Mouse (Mus musculus): ENCODE data around the gene Commd3. TPM values are rescaled to one million over a fixed set of nuclear protein-coding genes. Genes with fewer than 3 reads are reported as not detected.

Gene Commd3
- polyA plus RNA-seq, 1 experiment, result 290 TPM

GRCm38 (mm10) chr2:18686386-18686785, 14.2 kb downstream of the Commd3 start:
- no peaks in the 10 kb centered on the region for H3K4me1 ChIP-seq (ENCODE audit: control insufficient read depth, insufficient read depth, low read length)
- no peak for TF ChIP-seq CTCF (IDR thresholded peaks at IDR 0.05; ENCODE audit: borderline replicate concordance, insufficient read depth, low read length)
- no peak for TF ChIP-seq POLR2A (IDR thresholded peaks at IDR 0.05; ENCODE audit: low read depth, low read length)
- no peak overlapping the region for H3K27ac ChIP-seq (ENCODE audit: insufficient read depth, low read length)
- no peak overlapping the region for H3K4me3 ChIP-seq (ENCODE audit: insufficient read depth, low read length)

GRCm38 (mm10) chr2:18686826-18687519, 14.8 kb downstream of the Commd3 start:
- no peaks in the 10 kb centered on the region for H3K4me1 ChIP-seq (ENCODE audit: control insufficient read depth, insufficient read depth, low read length)
- no peak overlapping the region for H3K27ac ChIP-seq (ENCODE audit: insufficient read depth, low read length)
- H3K4me3 ChIP-seq (ENCODE audit: insufficient read depth, low read length), result no peak overlapping the region
- TF ChIP-seq CTCF (IDR thresholded peaks at IDR 0.05; ENCODE audit: borderline replicate concordance, insufficient read depth, low read length) (no peak), POLR2A (IDR thresholded peaks at IDR 0.05; ENCODE audit: low read depth, low read length) (no peak)

- H3K4me1 ChIP-seq (ENCODE audit: control insufficient read depth, insufficient read depth, low read length), result no peaks in the 10 kb centered on the region
- no peak overlapping the region for H3K4me3 ChIP-seq (ENCODE audit: insufficient read depth, low read length)
- TF ChIP-seq CTCF (IDR thresholded peaks at IDR 0.05; ENCODE audit: borderline replicate concordance, insufficient read depth, low read length) (no peak), POLR2A (IDR thresholded peaks at IDR 0.05; ENCODE audit: low read depth, low read length) (no peak)
- no peak overlapping the region for H3K27ac ChIP-seq (ENCODE audit: insufficient read depth, low read length)
Observed at GRCm38 (mm10) chr2:18687671-18688170, 15.5 kb downstream of the Commd3 start.

GRCm38 (mm10) chr2:18688286-18688685, 16.1 kb downstream of the Commd3 start:
- TF ChIP-seq POLR2A (IDR thresholded peaks at IDR 0.05; ENCODE audit: low read depth, low read length) (no peak), CTCF (IDR thresholded peaks at IDR 0.05; ENCODE audit: borderline replicate concordance, insufficient read depth, low read length) (no peak)
- no peak overlapping the region for H3K27ac ChIP-seq (ENCODE audit: insufficient read depth, low read length)
- H3K4me1 ChIP-seq (ENCODE audit: control insufficient read depth, insufficient read depth, low read length), result no peaks in the 10 kb centered on the region
- H3K4me3 ChIP-seq (ENCODE audit: insufficient read depth, low read length), result no peak overlapping the region

GRCm38 (mm10) chr2:18688708-18689063, 16.5 kb downstream of the Commd3 start:
- no peak overlapping the region for H3K27ac ChIP-seq (ENCODE audit: insufficient read depth, low read length)
- no peak overlapping the region for H3K4me3 ChIP-seq (ENCODE audit: insufficient read depth, low read length)
- no peaks in the 10 kb centered on the region for H3K4me1 ChIP-seq (ENCODE audit: control insufficient read depth, insufficient read depth, low read length)
- TF ChIP-seq POLR2A (IDR thresholded peaks at IDR 0.05; ENCODE audit: low read depth, low read length) (no peak), CTCF (IDR thresholded peaks at IDR 0.05; ENCODE audit: borderline replicate concordance, insufficient read depth, low read length) (no peak)

GRCm38 (mm10) chr2:18689064-18689921, 17.1 kb downstream of the Commd3 start:
- no peak for TF ChIP-seq CTCF (IDR thresholded peaks at IDR 0.05; ENCODE audit: borderline replicate concordance, insufficient read depth, low read length)
- no peak for TF ChIP-seq POLR2A (IDR thresholded peaks at IDR 0.05; ENCODE audit: low read depth, low read length)

GRCm38 (mm10) chr2:18690055-18690691, 18.0 kb downstream of the Commd3 start:
- H3K4me3 ChIP-seq (ENCODE audit: insufficient read depth, low read length), result peak overlapping the region; percentile 20
- no peak for TF ChIP-seq POLR2A (IDR thresholded peaks at IDR 0.05; ENCODE audit: low read depth, low read length)
- H3K27ac ChIP-seq (ENCODE audit: insufficient read depth, low read length), result no peak overlapping the region
- no peaks in the 10 kb centered on the region for H3K4me1 ChIP-seq (ENCODE audit: control insufficient read depth, insufficient read depth, low read length)

More at GRCm38 (mm10) chr2:18689064-18689921, 17.1 kb downstream of the Commd3 start:
- Histone ChIP-seq H3K4me1 (ENCODE audit: control insufficient read depth, insufficient read depth, low read length) (no peaks in the 10 kb centered on the region), H3K4me3 (ENCODE audit: insufficient read depth, low read length) (peak overlapping the region; percentile 30), H3K27ac (ENCODE audit: insufficient read depth, low read length) (no peak overlapping the region)

GRCm38 (mm10) chr2:18690756-18691155, 18.6 kb downstream of the Commd3 start:
- Histone ChIP-seq H3K4me3 (ENCODE audit: insufficient read depth, low read length) (peak overlapping the region; percentile 20; the same call in 1 of the 2 replicates), H3K4me1 (ENCODE audit: control insufficient read depth, insufficient read depth, low read length) (peaks cover 4% of the 10 kb centered on the region)
- TF ChIP-seq POLR2A (IDR thresholded peaks at IDR 0.05; ENCODE audit: low read depth, low read length) (no peak), CTCF (IDR thresholded peaks at IDR 0.05; ENCODE audit: borderline replicate concordance, insufficient read depth, low read length) (no peak)

GRCm38 (mm10) chr2:18692031-18692430, 19.8 kb downstream of the Commd3 start:
- no peak for TF ChIP-seq CTCF (IDR thresholded peaks at IDR 0.05; ENCODE audit: borderline replicate concordance, insufficient read depth, low read length)
- TF ChIP-seq POLR2A (IDR thresholded peaks at IDR 0.05; ENCODE audit: low read depth, low read length), result no peak
- Histone ChIP-seq H3K4me3 (ENCODE audit: insufficient read depth, low read length) (no peak overlapping the region), H3K27ac (ENCODE audit: insufficient read depth, low read length) (no peak overlapping the region), H3K4me1 (ENCODE audit: control insufficient read depth, insufficient read depth, low read length) (peaks cover 4% of the 10 kb centered on the region)

More at GRCm38 (mm10) chr2:18690756-18691155, 18.6 kb downstream of the Commd3 start:
- no peak overlapping the region for H3K27ac ChIP-seq (ENCODE audit: insufficient read depth, low read length)
